Mouse (Mus musculus): ENCODE results near the gene Pxt1. TPM values are rescaled to one million over a fixed set of nuclear protein-coding genes. Genes with fewer than 3 reads are reported as not detected.

The Pxt1 gene
- polyA plus RNA-seq, 1 experiment from 2014 or later = not detected

- Histone ChIP-seq H3K27ac (no peak overlapping the region), H3K36me3 (replicated peaks; ENCODE audit: control insufficient read depth, insufficient read depth) (no peaks in the 10 kb centered on the region), H3K4me3 (replicated peaks; ENCODE audit: low read length) (no peak overlapping the region), H3K4me1 (replicated peaks; ENCODE audit: control insufficient read depth, insufficient read depth, low read length) (no peaks in the 10 kb centered on the region), H3K27me3 (ENCODE audit: control insufficient read depth, insufficient read depth, low read length) (no peaks in the 10 kb centered on the region), H3K9me3 (ENCODE audit: control insufficient read depth, low read length) (no peaks in the 10 kb centered on the region), H3K4me2 (replicated peaks) (no peak overlapping the region), H3K9ac (no peak overlapping the region)
- DNase-seq (ENCODE audit: low spot score) = no peak
- 91% methylated on average over 7 of the region's 7 CpGs for WGBS
- no peak for ATAC-seq (ENCODE audit: low FRiP score)
Measured at GRCm38 (mm10) chr17:28936133-28936532, 7.5 kb downstream of the Pxt1 start.

- WGBS = 76% methylated on average over 19 of the region's 19 CpGs
- no peak for ATAC-seq (ENCODE audit: low FRiP score)
Measured at GRCm38 (mm10) chr17:28934120-28934916, 9.3 kb downstream of the Pxt1 start.

GRCm38 (mm10) chr17:28932274-28932673 is 11.4 kb downstream of the Pxt1 start:
- Histone ChIP-seq H3K36me3 (replicated peaks; ENCODE audit: control insufficient read depth, insufficient read depth) (no peaks in the 10 kb centered on the region), H3K9ac (no peak overlapping the region), H3K4me1 (replicated peaks; ENCODE audit: control insufficient read depth, insufficient read depth, low read length) (peaks cover 9% of the 10 kb centered on the region), H3K27ac (no peak overlapping the region), H3K4me2 (replicated peaks) (no peak overlapping the region), H3K27me3 (ENCODE audit: control insufficient read depth, insufficient read depth, low read length) (no peaks in the 10 kb centered on the region), H3K9me3 (ENCODE audit: control insufficient read depth, low read length) (no peaks in the 10 kb centered on the region), H3K4me3 (replicated peaks; ENCODE audit: low read length) (no peak overlapping the region)
- DNase-seq (ENCODE audit: low spot score) (no peak), ATAC-seq (ENCODE audit: low FRiP score) (no peak)
- WGBS = 92% methylated on average over 4 of the region's 4 CpGs

More at GRCm38 (mm10) chr17:28934120-28934916, 9.3 kb downstream of the Pxt1 start:
- Histone ChIP-seq H3K4me1 (replicated peaks; ENCODE audit: control insufficient read depth, insufficient read depth, low read length) (peaks cover 9% of the 10 kb centered on the region), H3K27ac (no peak overlapping the region), H3K9me3 (ENCODE audit: control insufficient read depth, low read length) (no peaks in the 10 kb centered on the region), H3K4me3 (replicated peaks; ENCODE audit: low read length) (no peak overlapping the region), H3K9ac (no peak overlapping the region), H3K27me3 (ENCODE audit: control insufficient read depth, insufficient read depth, low read length) (no peaks in the 10 kb centered on the region), H3K36me3 (replicated peaks; ENCODE audit: control insufficient read depth, insufficient read depth) (no peaks in the 10 kb centered on the region), H3K4me2 (replicated peaks) (no peak overlapping the region)
- no peak for DNase-seq (ENCODE audit: low spot score)

- DNase-seq (ENCODE audit: low spot score) = no peak
- no peak overlapping the region for H3K4me3 ChIP-seq (replicated peaks; ENCODE audit: low read length)
- no peaks in the 10 kb centered on the region for H3K36me3 ChIP-seq (replicated peaks; ENCODE audit: control insufficient read depth, insufficient read depth)
- no peak for ATAC-seq (ENCODE audit: low FRiP score)
- 93% methylated on average over 18 of the region's 18 CpGs for WGBS
- no peak overlapping the region for H3K27ac ChIP-seq
- no peak overlapping the region for H3K4me2 ChIP-seq (replicated peaks)
- H3K9me3 ChIP-seq (ENCODE audit: control insufficient read depth, low read length) = no peaks in the 10 kb centered on the region
- H3K9ac ChIP-seq = no peak overlapping the region
- H3K4me1 ChIP-seq (replicated peaks; ENCODE audit: control insufficient read depth, insufficient read depth, low read length) = peaks cover 9% of the 10 kb centered on the region
- no peaks in the 10 kb centered on the region for H3K27me3 ChIP-seq (ENCODE audit: control insufficient read depth, insufficient read depth, low read length)
Measured at GRCm38 (mm10) chr17:28931436-28932211, 12.0 kb downstream of the Pxt1 start.

GRCm38 (mm10) chr17:28930392-28931074 is 13.1 kb downstream of the Pxt1 start:
- 19% methylated on average over 14 of the region's 14 CpGs for WGBS
- Histone ChIP-seq H3K36me3 (replicated peaks; ENCODE audit: control insufficient read depth, insufficient read depth) (no peaks in the 10 kb centered on the region), H3K9ac (no peak overlapping the region), H3K4me2 (replicated peaks) (peak overlapping the region; percentile 15; the same call in 1 of the 2 replicates), H3K9me3 (ENCODE audit: control insufficient read depth, low read length) (no peaks in the 10 kb centered on the region), H3K4me3 (replicated peaks; ENCODE audit: low read length) (no peak overlapping the region), H3K27ac (peak overlapping the region; percentile 27), H3K27me3 (ENCODE audit: control insufficient read depth, insufficient read depth, low read length) (no peaks in the 10 kb centered on the region), H3K4me1 (replicated peaks; ENCODE audit: control insufficient read depth, insufficient read depth, low read length) (peaks cover 9% of the 10 kb centered on the region)
- peak; percentile 81 for DNase-seq (ENCODE audit: low spot score)
- peak; percentile 59 for ATAC-seq (ENCODE audit: low FRiP score)

GRCm38 (mm10) chr17:28929369-28929768 is 14.3 kb downstream of the Pxt1 start:
- Histone ChIP-seq H3K36me3 (replicated peaks; ENCODE audit: control insufficient read depth, insufficient read depth) (no peaks in the 10 kb centered on the region), H3K27ac (no peak overlapping the region)
- WGBS = 98% methylated on average over 4 of the region's 4 CpGs

GRCm38 (mm10) chr17:28928004-28928403 is 15.6 kb downstream of the Pxt1 start:
- Histone ChIP-seq H3K27ac (no peak overlapping the region), H3K9me3 (ENCODE audit: control insufficient read depth, low read length) (no peaks in the 10 kb centered on the region), H3K4me3 (replicated peaks; ENCODE audit: low read length) (no peak overlapping the region), H3K36me3 (replicated peaks; ENCODE audit: control insufficient read depth, insufficient read depth) (no peaks in the 10 kb centered on the region), H3K4me1 (replicated peaks; ENCODE audit: control insufficient read depth, insufficient read depth, low read length) (peaks cover 9% of the 10 kb centered on the region), H3K9ac (no peak overlapping the region), H3K27me3 (ENCODE audit: control insufficient read depth, insufficient read depth, low read length) (no peaks in the 10 kb centered on the region), H3K4me2 (replicated peaks) (no peak overlapping the region)
- DNase-seq (ENCODE audit: low spot score) = no peak
- WGBS = 84% methylated on average over 9 of the region's 9 CpGs
- ATAC-seq (ENCODE audit: low FRiP score) = no peak

More at GRCm38 (mm10) chr17:28929369-28929768, 14.3 kb downstream of the Pxt1 start:
- no peak for DNase-seq (ENCODE audit: low spot score)
- no peaks in the 10 kb centered on the region for H3K27me3 ChIP-seq (ENCODE audit: control insufficient read depth, insufficient read depth, low read length)
- no peak overlapping the region for H3K4me3 ChIP-seq (replicated peaks; ENCODE audit: low read length)
- no peak overlapping the region for H3K4me2 ChIP-seq (replicated peaks)
- no peak for ATAC-seq (ENCODE audit: low FRiP score)
- H3K9ac ChIP-seq = no peak overlapping the region
- H3K4me1 ChIP-seq (replicated peaks; ENCODE audit: control insufficient read depth, insufficient read depth, low read length) = peaks cover 9% of the 10 kb centered on the region
- H3K9me3 ChIP-seq (ENCODE audit: control insufficient read depth, low read length) = no peaks in the 10 kb centered on the region

GRCm38 (mm10) chr17:28926866-28927635 is 16.6 kb downstream of the Pxt1 start:
- Histone ChIP-seq H3K4me3 (replicated peaks; ENCODE audit: low read length) (no peak overlapping the region), H3K27ac (no peak overlapping the region), H3K27me3 (ENCODE audit: control insufficient read depth, insufficient read depth, low read length) (no peaks in the 10 kb centered on the region), H3K9ac (no peak overlapping the region), H3K36me3 (replicated peaks; ENCODE audit: control insufficient read depth, insufficient read depth) (no peaks in the 10 kb centered on the region), H3K4me1 (replicated peaks; ENCODE audit: control insufficient read depth, insufficient read depth, low read length) (peaks cover 9% of the 10 kb centered on the region), H3K9me3 (ENCODE audit: control insufficient read depth, low read length) (no peaks in the 10 kb centered on the region), H3K4me2 (replicated peaks) (no peak overlapping the region)
- DNase-seq (ENCODE audit: low spot score) (peak; percentile 55), ATAC-seq (ENCODE audit: low FRiP score) (no peak)
- WGBS = 54% methylated on average over 15 of the region's 15 CpGs
